Mouse (Mus musculus): ENCODE measurements around the gene Trmt1. TPM values are rescaled to one million over a fixed set of nuclear protein-coding genes. Genes with fewer than 3 reads are reported as not detected.
"Not testable (repeated sequence)": the region's sequence is repeated elsewhere in the genome, so short reads cannot be mapped to it uniquely, and the experiment has no call there.

Trmt1 gene
- polyA plus RNA-seq, 1 experiment from 2014 or later: 27.7 TPM

- peak overlapping the region; percentile 81 for H3K4me3 ChIP-seq (ENCODE audit: low read depth, low read length)
- H3K36me3 ChIP-seq (ENCODE audit: control insufficient read depth, insufficient read depth): no peaks in the 10 kb centered on the region
- peak; percentile 80 for ATAC-seq (ENCODE audit: low read depth)
- WGBS (ENCODE audit: insufficient replicate concordance): 2% methylated on average over 43 of the region's 43 CpGs
- peaks cover 53% of the 10 kb centered on the region for H3K4me1 ChIP-seq (ENCODE audit: control insufficient read depth, low read depth, low read length)
- peak overlapping the region; percentile 97 for H3K27ac ChIP-seq (ENCODE audit: low read length)
- no peaks in the 10 kb centered on the region for H3K9me3 ChIP-seq (replicated peaks; ENCODE audit: control insufficient read depth, low read length)
- H3K4me2 ChIP-seq (ENCODE audit: low read depth, low read length): peak overlapping the region; percentile 99
- H3K27me3 ChIP-seq (ENCODE audit: control insufficient read depth, insufficient read depth, low read depth, low read length): no peaks in the 10 kb centered on the region
- H3K9ac ChIP-seq (ENCODE audit: low read depth, low read length): peak overlapping the region; percentile 86
Observed at GRCm38 (mm10) chr8:84663483-84664327, 22.4 kb upstream of the Trmt1 start.

GRCm38 (mm10) chr8:84664566-84665384, 21.3 kb upstream of the Trmt1 start:
- WGBS (ENCODE audit: insufficient replicate concordance): under 1% methylated on average over 29 of the region's 29 CpGs
- H3K27ac ChIP-seq (ENCODE audit: low read length): peak overlapping the region; percentile 97
- peak overlapping the region; percentile 86 for H3K9ac ChIP-seq (ENCODE audit: low read depth, low read length)
- H3K27me3 ChIP-seq (ENCODE audit: control insufficient read depth, insufficient read depth, low read depth, low read length): no peaks in the 10 kb centered on the region
- H3K4me2 ChIP-seq (ENCODE audit: low read depth, low read length): peak overlapping the region; percentile 99
- H3K4me3 ChIP-seq (ENCODE audit: low read depth, low read length): peak overlapping the region; percentile 81
- H3K4me1 ChIP-seq (ENCODE audit: control insufficient read depth, low read depth, low read length): peaks cover 45% of the 10 kb centered on the region
- H3K9me3 ChIP-seq (replicated peaks; ENCODE audit: control insufficient read depth, low read length): no peaks in the 10 kb centered on the region
- ATAC-seq (ENCODE audit: low read depth): peak; percentile 32
- no peaks in the 10 kb centered on the region for H3K36me3 ChIP-seq (ENCODE audit: control insufficient read depth, insufficient read depth)

GRCm38 (mm10) chr8:84665385-84665893, 20.7 kb upstream of the Trmt1 start:
- Histone ChIP-seq H3K36me3 (ENCODE audit: control insufficient read depth, insufficient read depth) (no peaks in the 10 kb centered on the region), H3K9me3 (replicated peaks; ENCODE audit: control insufficient read depth, low read length) (no peaks in the 10 kb centered on the region), H3K27me3 (ENCODE audit: control insufficient read depth, insufficient read depth, low read depth, low read length) (no peaks in the 10 kb centered on the region), H3K4me2 (ENCODE audit: low read depth, low read length) (peak overlapping the region; percentile 99), H3K27ac (ENCODE audit: low read length) (peak overlapping the region; percentile 97), H3K4me3 (ENCODE audit: low read depth, low read length) (peak overlapping the region; percentile 81), H3K9ac (ENCODE audit: low read depth, low read length) (peak overlapping the region; percentile 86), H3K4me1 (ENCODE audit: control insufficient read depth, low read depth, low read length) (peaks cover 43% of the 10 kb centered on the region)
- 2% methylated on average over 14 of the region's 14 CpGs for WGBS (ENCODE audit: insufficient replicate concordance)
- no peak for ATAC-seq (ENCODE audit: low read depth)

DNA sequence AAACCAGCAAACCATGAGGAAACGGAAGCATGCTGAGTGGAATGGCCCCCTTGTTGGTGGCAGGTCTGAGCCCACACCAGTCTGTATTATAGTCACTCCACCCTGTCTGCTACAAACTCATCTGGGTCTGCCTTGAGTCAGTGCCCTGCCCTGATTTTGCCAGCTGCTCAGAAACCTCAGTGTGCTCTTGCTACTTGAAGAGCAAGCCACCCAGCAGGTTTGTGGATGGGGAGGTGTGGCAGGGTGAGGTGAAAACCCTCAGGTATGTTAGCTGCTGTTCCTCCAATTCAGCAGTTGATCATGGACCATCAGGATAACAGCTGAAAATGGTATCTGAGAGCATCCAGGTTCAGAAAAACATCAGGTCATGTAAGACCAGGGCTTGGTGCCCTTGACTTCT, 18.0 kb upstream of the Trmt1 start:
- H3K4me3 ChIP-seq (ENCODE audit: low read depth, low read length): no peak overlapping the region
- no peaks in the 10 kb centered on the region for H3K9me3 ChIP-seq (replicated peaks; ENCODE audit: control insufficient read depth, low read length)
- no peak overlapping the region for H3K4me2 ChIP-seq (ENCODE audit: low read depth, low read length)
- peaks cover 21% of the 10 kb centered on the region for H3K4me1 ChIP-seq (ENCODE audit: control insufficient read depth, low read depth, low read length)
- no peak overlapping the region for H3K9ac ChIP-seq (ENCODE audit: low read depth, low read length)
- 0 out of 2 replicates have a peak, but pooled peaks cover 4% of the 10 kb centered on the region for H3K36me3 ChIP-seq (ENCODE audit: control insufficient read depth, insufficient read depth)
- H3K27ac ChIP-seq (ENCODE audit: low read length): no peak overlapping the region
- 78% methylated on average over 1 of the region's 1 CpGs for WGBS (ENCODE audit: insufficient replicate concordance)
- ATAC-seq (ENCODE audit: low read depth): no peak
- H3K27me3 ChIP-seq (ENCODE audit: control insufficient read depth, insufficient read depth, low read depth, low read length): no peaks in the 10 kb centered on the region

DNA sequence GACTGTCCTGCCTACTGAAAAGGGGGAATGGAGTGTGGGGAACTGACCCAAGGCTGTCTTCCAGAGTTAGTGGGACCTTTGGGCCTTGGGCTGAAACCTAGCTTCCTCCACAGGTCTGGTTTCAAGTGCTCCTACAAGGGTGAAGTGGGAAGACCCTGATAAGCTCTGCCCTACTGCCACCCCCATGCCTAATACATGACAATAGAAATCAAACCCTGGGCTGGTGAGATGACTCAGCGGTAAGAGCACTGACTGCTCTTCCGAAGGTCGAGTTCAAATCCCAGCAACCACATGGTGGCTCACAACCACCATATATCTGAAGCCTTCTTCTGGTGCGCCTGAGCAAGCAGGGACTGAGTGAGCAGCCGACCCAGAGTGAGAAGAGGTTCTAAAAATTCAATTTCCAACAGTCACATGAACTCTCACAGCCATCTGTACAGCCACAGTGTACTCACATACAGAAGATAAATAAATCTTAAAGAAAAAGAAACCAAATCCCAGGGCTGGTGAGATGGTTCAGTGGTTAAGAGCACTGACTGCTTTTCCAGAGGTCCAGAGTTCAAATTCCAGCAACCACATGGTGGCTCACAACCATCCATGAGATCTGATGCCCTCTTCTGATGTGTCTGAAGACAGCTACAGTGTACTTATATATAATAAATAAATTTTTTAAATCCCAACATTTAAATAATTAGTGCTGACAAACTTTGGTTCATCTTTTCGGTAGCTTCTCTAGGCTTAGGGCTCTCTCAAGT, 17.2 kb upstream of the Trmt1 start:
- H3K9me3 ChIP-seq (replicated peaks; ENCODE audit: control insufficient read depth, low read length): no peaks in the 10 kb centered on the region
- 51% methylated on average over 6 of the region's 6 CpGs for WGBS (ENCODE audit: insufficient replicate concordance)
- H3K4me3 ChIP-seq (ENCODE audit: low read depth, low read length): no peak overlapping the region
- no peak for ATAC-seq (ENCODE audit: low read depth)
- H3K27me3 ChIP-seq (ENCODE audit: control insufficient read depth, insufficient read depth, low read depth, low read length): no peaks in the 10 kb centered on the region
- peaks cover 16% of the 10 kb centered on the region for H3K4me1 ChIP-seq (ENCODE audit: control insufficient read depth, low read depth, low read length)
- H3K4me2 ChIP-seq (ENCODE audit: low read depth, low read length): no peak overlapping the region
- H3K36me3 ChIP-seq (ENCODE audit: control insufficient read depth, insufficient read depth): peaks cover 9% of the 10 kb centered on the region
- no peak overlapping the region for H3K9ac ChIP-seq (ENCODE audit: low read depth, low read length)
- H3K27ac ChIP-seq (ENCODE audit: low read length): no peak overlapping the region

DNA sequence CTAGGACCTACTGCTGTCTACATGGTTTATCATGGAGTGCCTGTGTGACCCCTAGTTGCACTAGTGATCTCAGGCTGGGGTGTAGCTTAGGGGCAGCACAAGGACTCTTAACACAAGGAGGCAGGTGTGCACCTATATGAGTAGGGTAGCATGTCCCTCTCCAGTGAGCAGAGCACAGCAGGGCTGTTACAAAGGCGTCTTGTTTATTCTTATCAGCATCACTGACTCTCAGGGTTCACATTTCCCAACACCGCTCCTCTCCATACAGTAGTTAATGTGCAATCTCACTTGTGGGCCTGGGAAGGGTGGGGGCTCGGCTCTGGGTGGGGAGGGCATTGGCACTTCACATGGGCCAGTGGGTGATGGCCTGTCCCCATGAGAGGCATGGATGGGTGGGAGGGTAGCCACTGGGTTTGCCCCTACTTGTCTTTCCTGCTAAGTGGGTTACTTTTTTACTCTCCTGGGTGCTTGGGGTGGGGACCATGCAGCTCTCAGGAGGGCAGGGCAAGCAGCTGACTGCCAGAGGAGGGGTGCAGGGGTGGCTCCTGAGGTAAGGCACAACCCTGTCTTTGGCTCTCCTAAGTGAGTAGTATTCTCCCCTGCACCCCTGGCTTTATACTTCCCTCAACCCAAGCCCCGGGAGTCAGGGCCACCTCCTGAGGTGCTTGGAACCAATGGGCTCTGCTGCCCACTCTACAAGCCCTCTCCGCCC, 15.7 kb upstream of the Trmt1 start:
- not testable (repeated sequence) for H3K9ac ChIP-seq (ENCODE audit: low read depth, low read length); H3K4me2 ChIP-seq (ENCODE audit: low read depth, low read length); H3K9me3 ChIP-seq (replicated peaks; ENCODE audit: control insufficient read depth, low read length); H3K27me3 ChIP-seq (ENCODE audit: control insufficient read depth, insufficient read depth, low read depth, low read length); H3K4me3 ChIP-seq (ENCODE audit: low read depth, low read length); H3K36me3 ChIP-seq (ENCODE audit: control insufficient read depth, insufficient read depth)
- Histone ChIP-seq H3K27ac (ENCODE audit: low read length) (peak overlapping the region; percentile 53), H3K4me1 (ENCODE audit: control insufficient read depth, low read depth, low read length) (peaks cover 13% of the 10 kb centered on the region)
- ATAC-seq (ENCODE audit: low read depth): peak; percentile 73
- WGBS (ENCODE audit: insufficient replicate concordance): 65% methylated on average over 5 of the region's 5 CpGs

GRCm38 (mm10) chr8:84677305-84677704, 8.8 kb upstream of the Trmt1 start:
- Histone ChIP-seq H3K9ac (ENCODE audit: low read depth, low read length) (no peak overlapping the region), H3K9me3 (replicated peaks; ENCODE audit: control insufficient read depth, low read length) (no peaks in the 10 kb centered on the region), H3K4me2 (ENCODE audit: low read depth, low read length) (no peak overlapping the region), H3K4me3 (ENCODE audit: low read depth, low read length) (no peak overlapping the region), H3K27me3 (ENCODE audit: control insufficient read depth, insufficient read depth, low read depth, low read length) (no peaks in the 10 kb centered on the region), H3K4me1 (ENCODE audit: control insufficient read depth, low read depth, low read length) (peaks cover 6% of the 10 kb centered on the region), H3K36me3 (ENCODE audit: control insufficient read depth, insufficient read depth) (peaks cover 19% of the 10 kb centered on the region), H3K27ac (ENCODE audit: low read length) (no peak overlapping the region)
- 83% methylated on average over 5 of the region's 5 CpGs for WGBS (ENCODE audit: insufficient replicate concordance)
- peak; percentile 23 for ATAC-seq (ENCODE audit: low read depth)

DNA sequence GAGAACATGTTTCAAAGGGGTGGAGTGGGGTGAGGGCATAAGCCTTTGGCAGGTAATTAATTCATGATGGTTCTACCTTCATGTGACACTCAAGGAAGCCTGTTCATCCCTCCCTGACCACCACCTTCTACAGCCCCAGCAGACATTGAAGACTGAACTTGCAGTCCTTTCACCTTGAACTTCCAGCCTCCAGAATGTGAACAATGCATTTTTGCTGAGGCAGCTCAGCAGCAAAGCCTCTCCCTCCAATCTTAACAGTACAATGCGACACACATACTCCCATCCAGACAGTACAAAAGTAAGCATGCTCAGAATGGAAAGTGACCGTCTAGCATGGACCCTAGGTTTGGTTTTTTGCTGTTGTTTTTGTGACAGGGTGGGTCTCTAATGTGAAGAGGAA, 4.6 kb upstream of the Trmt1 start:
- no peaks in the 10 kb centered on the region for H3K9me3 ChIP-seq (replicated peaks; ENCODE audit: control insufficient read depth, low read length)
- no peaks in the 10 kb centered on the region for H3K27me3 ChIP-seq (ENCODE audit: control insufficient read depth, insufficient read depth, low read depth, low read length)
- no peak overlapping the region for H3K4me3 ChIP-seq (ENCODE audit: low read depth, low read length)
- no peak overlapping the region for H3K27ac ChIP-seq (ENCODE audit: low read length)
- WGBS (ENCODE audit: insufficient replicate concordance): 76% methylated on average over 2 of the region's 2 CpGs
- H3K36me3 ChIP-seq (ENCODE audit: control insufficient read depth, insufficient read depth): peaks cover 3% of the 10 kb centered on the region; the same call in 1 of the 2 replicates
- H3K4me2 ChIP-seq (ENCODE audit: low read depth, low read length): no peak overlapping the region
- peaks cover 30% of the 10 kb centered on the region for H3K4me1 ChIP-seq (ENCODE audit: control insufficient read depth, low read depth, low read length)
- no peak overlapping the region for H3K9ac ChIP-seq (ENCODE audit: low read depth, low read length)
- no peak for ATAC-seq (ENCODE audit: low read depth)
